Mouse (Mus musculus) liver, embryonic 15.5 days (tissue): ENCODE data around the gene Foxp2. TPM values are rescaled to one million over a fixed set of nuclear protein-coding genes. Genes with fewer than 3 reads are reported as not detected.

Experiments
- microRNA-seq: library from miRNA; unstranded; fragments of <30 nt; microRNA quantifications from one replicate; pipeline ENCODE4, GENCODE M21; 2016
- polyA plus RNA-seq: library from polyadenylated mRNA; unstranded; fragments of >200 nt; fragmentation: Nextera tagmentation; extraction: Ambion mirVana; gene quantifications from 2 replicates; pipeline ENCODE4 v1.2.1, GENCODE M21; 2015

The Foxp2 gene
- polyA plus RNA-seq, 1 experiment from 2014 or later, result 0.62 TPM

Small RNA genes lying within 50 kb of the gene (microRNA-seq; reads per million reads assigned to microRNA genes)
- gene Gm25470, result not detected

Other genes starting within 250 kb of the Foxp2 start
- gene Ppp1r3a, start 146.1 kb upstream of the Foxp2 start, polyA plus RNA-seq, result 0.05 and 0.10 TPM in 2 replicates